Mouse (Mus musculus): ENCODE results near the gene Marco. TPM values are rescaled to one million over a fixed set of nuclear protein-coding genes. Genes with fewer than 3 reads are reported as not detected.

Gene Marco
- polyA plus RNA-seq, 1 experiment from 2014 or later: 0.10 TPM

- no peaks in the 10 kb centered on the region for H3K36me3 ChIP-seq (replicated peaks; ENCODE audit: control insufficient read depth, insufficient read depth, low read depth, low read length)
- no peak overlapping the region for H3K4me2 ChIP-seq (ENCODE audit: low read depth, low read length)
- ATAC-seq (replicated peaks; ENCODE audit: insufficient number of reproducible peaks, low FRiP score, low TSS enrichment, low read depth) (no peak), DNase-seq (ENCODE audit: low spot score) (no peak)
- H3K4me3 ChIP-seq (ENCODE audit: low read depth, low read length): no peak overlapping the region
- no peak overlapping the region for H3K9ac ChIP-seq (replicated peaks; ENCODE audit: low read length)
- H3K9me3 ChIP-seq (replicated peaks; ENCODE audit: control insufficient read depth, low read length): no peaks in the 10 kb centered on the region
- H3K27me3 ChIP-seq (ENCODE audit: control insufficient read depth, insufficient read depth, low read length): no peaks in the 10 kb centered on the region
- WGBS: 90% methylated on average over 5 of the region's 5 CpGs
- no peak overlapping the region for H3K27ac ChIP-seq (replicated peaks; ENCODE audit: low read depth, low read length)
- H3K4me1 ChIP-seq (ENCODE audit: control insufficient read depth, insufficient read depth, low read length): no peaks in the 10 kb centered on the region
Observed at GRCm38 (mm10) chr1:120435591-120435990, 69.2 kb downstream of the Marco start.

- DNase-seq (ENCODE audit: low spot score): no peak
- Histone ChIP-seq H3K4me3 (ENCODE audit: low read depth, low read length) (no peak overlapping the region), H3K36me3 (replicated peaks; ENCODE audit: control insufficient read depth, insufficient read depth, low read depth, low read length) (no peaks in the 10 kb centered on the region), H3K27me3 (ENCODE audit: control insufficient read depth, insufficient read depth, low read length) (no peaks in the 10 kb centered on the region), H3K9me3 (replicated peaks; ENCODE audit: control insufficient read depth, low read length) (no peaks in the 10 kb centered on the region), H3K27ac (replicated peaks; ENCODE audit: low read depth, low read length) (no peak overlapping the region), H3K9ac (replicated peaks; ENCODE audit: low read length) (no peak overlapping the region), H3K4me1 (ENCODE audit: control insufficient read depth, insufficient read depth, low read length) (no peaks in the 10 kb centered on the region), H3K4me2 (ENCODE audit: low read depth, low read length) (no peak overlapping the region)
- 80% methylated on average over 5 of the region's 5 CpGs for WGBS
- ATAC-seq (replicated peaks; ENCODE audit: insufficient number of reproducible peaks, low FRiP score, low TSS enrichment, low read depth): no peak
Observed at GRCm38 (mm10) chr1:120430171-120430570, 74.7 kb downstream of the Marco start.

GRCm38 (mm10) chr1:120425587-120425986 lies 79.2 kb downstream of the Marco start:
- WGBS: 64% methylated on average over 8 of the region's 8 CpGs
- DNase-seq (ENCODE audit: low spot score): no peak
- H3K4me1 ChIP-seq (ENCODE audit: control insufficient read depth, insufficient read depth, low read length): no peaks in the 10 kb centered on the region

More at GRCm38 (mm10) chr1:120425587-120425986, 79.2 kb downstream of the Marco start:
- Histone ChIP-seq H3K4me2 (ENCODE audit: low read depth, low read length) (no peak overlapping the region), H3K27ac (replicated peaks; ENCODE audit: low read depth, low read length) (no peak overlapping the region), H3K9ac (replicated peaks; ENCODE audit: low read length) (no peak overlapping the region), H3K9me3 (replicated peaks; ENCODE audit: control insufficient read depth, low read length) (no peaks in the 10 kb centered on the region), H3K36me3 (replicated peaks; ENCODE audit: control insufficient read depth, insufficient read depth, low read depth, low read length) (no peaks in the 10 kb centered on the region), H3K4me3 (ENCODE audit: low read depth, low read length) (no peak overlapping the region), H3K27me3 (ENCODE audit: control insufficient read depth, insufficient read depth, low read length) (no peaks in the 10 kb centered on the region)
- no peak for ATAC-seq (replicated peaks; ENCODE audit: insufficient number of reproducible peaks, low FRiP score, low TSS enrichment, low read depth)

Other genes starting within 250 kb of the Marco start
- gene Steap3, start 232.3 kb downstream of the Marco start, polyA plus RNA-seq (2014; fragmentation: Nextera tagmentation; extraction: Ambion mirVana): 3.3 and 3.7 TPM in 2 replicates
- 0.21 and 0.24 TPM in 2 replicates for gene C1ql2, start 164.4 kb downstream of the Marco start, polyA plus RNA-seq (2014; fragmentation: Nextera tagmentation; extraction: Ambion mirVana)
- gene En1, start 97.4 kb upstream of the Marco start, polyA plus RNA-seq (2014; fragmentation: Nextera tagmentation; extraction: Ambion mirVana): 1.0 and 1.4 TPM in 2 replicates

Measured in embryonic facial prominence, embryonic 11.5 days (tissue).